Mouse (Mus musculus): ENCODE results near the gene Ophn1. TPM values are rescaled to one million over a fixed set of nuclear protein-coding genes. Genes with fewer than 3 reads are reported as not detected.

Ophn1 gene
- polyA plus RNA-seq, 1 experiment from 2014 or later, result 6.7 TPM

GRCm38 (mm10) chrX:98803813-98804212 is 87.0 kb downstream of the Ophn1 start:
- no peak overlapping the region for H3K27ac ChIP-seq (replicated peaks)
- no peaks in the 10 kb centered on the region for H3K4me1 ChIP-seq (replicated peaks; ENCODE audit: control insufficient read depth, insufficient read depth)
- H3K36me3 ChIP-seq (ENCODE audit: control insufficient read depth, insufficient read depth, low read length), result no peaks in the 10 kb centered on the region
- no peak overlapping the region for H3K9ac ChIP-seq (ENCODE audit: low read length)
- ATAC-seq (ENCODE audit: low FRiP score, low TSS enrichment) (no peak), DNase-seq (ENCODE audit: low spot score) (no peak)
- H3K4me3 ChIP-seq (ENCODE audit: low read depth, low read length), result no peak overlapping the region
- H3K9me3 ChIP-seq (ENCODE audit: control insufficient read depth, low read length), result no peaks in the 10 kb centered on the region
- TF ChIP-seq EP300 (optimal IDR thresholded peaks at IDR 0.05) (no peak), CTCF (IDR thresholded peaks at IDR 0.05; ENCODE audit: low read depth) (no peak)
- no peak overlapping the region for H3K4me2 ChIP-seq (replicated peaks; ENCODE audit: low read depth)
- H3K27me3 ChIP-seq (ENCODE audit: control insufficient read depth, insufficient read depth, low read length), result no peaks in the 10 kb centered on the region

- DNase-seq (ENCODE audit: low spot score) (no peak), ATAC-seq (ENCODE audit: low FRiP score, low TSS enrichment) (no peak)
- Histone ChIP-seq H3K4me3 (ENCODE audit: low read depth, low read length) (no peak overlapping the region), H3K27ac (replicated peaks) (no peak overlapping the region), H3K4me1 (replicated peaks; ENCODE audit: control insufficient read depth, insufficient read depth) (no peaks in the 10 kb centered on the region), H3K9ac (ENCODE audit: low read length) (no peak overlapping the region), H3K4me2 (replicated peaks; ENCODE audit: low read depth) (no peak overlapping the region), H3K27me3 (ENCODE audit: control insufficient read depth, insufficient read depth, low read length) (no peaks in the 10 kb centered on the region), H3K36me3 (ENCODE audit: control insufficient read depth, insufficient read depth, low read length) (no peaks in the 10 kb centered on the region), H3K9me3 (ENCODE audit: control insufficient read depth, low read length) (no peaks in the 10 kb centered on the region)
- WGBS, result 68% methylated on average over 4 of the region's 4 CpGs
- TF ChIP-seq EP300 (optimal IDR thresholded peaks at IDR 0.05), result no peak
- TF ChIP-seq CTCF (IDR thresholded peaks at IDR 0.05; ENCODE audit: low read depth), result no peak
Measured at GRCm38 (mm10) chrX:98774247-98774950, 116.4 kb downstream of the Ophn1 start.

DNA sequence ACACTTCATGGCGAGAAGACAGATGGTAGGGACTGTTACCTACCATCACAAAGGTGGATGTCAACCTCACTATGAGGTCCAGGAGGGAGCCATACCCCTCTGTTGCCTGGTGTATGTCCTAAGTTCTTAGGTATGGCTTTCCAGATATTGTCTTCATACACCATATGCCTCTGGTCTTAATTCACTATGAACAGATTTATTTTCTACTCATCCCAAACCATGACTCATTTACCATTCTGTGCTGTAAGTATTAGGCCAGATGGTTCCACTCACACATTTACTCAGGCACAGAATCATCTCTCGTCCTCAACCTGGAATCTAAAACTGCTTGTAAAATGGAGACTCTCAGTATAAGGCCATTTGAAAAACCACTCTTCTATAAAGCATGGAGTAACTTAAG is 135.7 kb downstream of the Ophn1 start:
- no peaks in the 10 kb centered on the region for H3K4me1 ChIP-seq (replicated peaks; ENCODE audit: control insufficient read depth, insufficient read depth)
- WGBS, result 46% methylated on average over 2 of the region's 2 CpGs
- no peak overlapping the region for H3K4me3 ChIP-seq (ENCODE audit: low read depth, low read length)
- no peaks in the 10 kb centered on the region for H3K27me3 ChIP-seq (ENCODE audit: control insufficient read depth, insufficient read depth, low read length)
- TF ChIP-seq CTCF (IDR thresholded peaks at IDR 0.05; ENCODE audit: low read depth) (no peak), EP300 (optimal IDR thresholded peaks at IDR 0.05) (no peak)
- no peaks in the 10 kb centered on the region for H3K9me3 ChIP-seq (ENCODE audit: control insufficient read depth, low read length)
- H3K36me3 ChIP-seq (ENCODE audit: control insufficient read depth, insufficient read depth, low read length), result no peaks in the 10 kb centered on the region
- no peak for DNase-seq (ENCODE audit: low spot score)
- no peak overlapping the region for H3K27ac ChIP-seq (replicated peaks)
- H3K9ac ChIP-seq (ENCODE audit: low read length), result no peak overlapping the region
- no peak for ATAC-seq (ENCODE audit: low FRiP score, low TSS enrichment)
- H3K4me2 ChIP-seq (replicated peaks; ENCODE audit: low read depth), result no peak overlapping the region

GRCm38 (mm10) chrX:98751279-98751817 is 139.5 kb downstream of the Ophn1 start:
- H3K4me1 ChIP-seq (replicated peaks; ENCODE audit: control insufficient read depth, insufficient read depth), result no peaks in the 10 kb centered on the region
- 52% methylated on average over 1 of the region's 1 CpGs for WGBS
- ATAC-seq (ENCODE audit: low FRiP score, low TSS enrichment), result no peak
- DNase-seq (ENCODE audit: low spot score), result no peak
- H3K27ac ChIP-seq (replicated peaks), result no peak overlapping the region
- no peaks in the 10 kb centered on the region for H3K36me3 ChIP-seq (ENCODE audit: control insufficient read depth, insufficient read depth, low read length)
- no peak overlapping the region for H3K4me3 ChIP-seq (ENCODE audit: low read depth, low read length)
- no peaks in the 10 kb centered on the region for H3K27me3 ChIP-seq (ENCODE audit: control insufficient read depth, insufficient read depth, low read length)
- no peak for TF ChIP-seq CTCF (IDR thresholded peaks at IDR 0.05; ENCODE audit: low read depth)
- no peak for TF ChIP-seq EP300 (optimal IDR thresholded peaks at IDR 0.05)
- H3K9me3 ChIP-seq (ENCODE audit: control insufficient read depth, low read length), result no peaks in the 10 kb centered on the region
- H3K4me2 ChIP-seq (replicated peaks; ENCODE audit: low read depth), result no peak overlapping the region
- H3K9ac ChIP-seq (ENCODE audit: low read length), result no peak overlapping the region

DNA sequence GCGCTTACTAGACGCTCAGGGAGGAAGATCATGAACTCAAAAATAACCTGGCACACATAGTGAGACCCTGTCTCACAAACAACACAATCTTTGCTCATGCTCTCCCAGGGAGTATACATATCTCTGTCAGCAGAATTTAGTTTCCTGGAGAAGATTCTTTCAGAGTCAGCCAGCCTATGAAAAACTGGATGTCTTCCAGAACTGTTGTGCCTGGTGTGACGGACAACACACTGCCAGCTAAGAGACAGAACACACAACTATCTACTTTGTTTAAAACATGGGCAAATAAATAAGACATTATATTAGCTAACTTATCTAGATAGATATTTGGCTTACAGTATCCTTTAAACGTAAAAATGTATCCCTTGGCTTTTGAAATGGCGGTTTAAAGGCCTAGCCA is 154.1 kb downstream of the Ophn1 start:
- no peak overlapping the region for H3K27ac ChIP-seq (replicated peaks)
- H3K9me3 ChIP-seq (ENCODE audit: control insufficient read depth, low read length), result no peaks in the 10 kb centered on the region
- WGBS, result 63% methylated on average over 5 of the region's 5 CpGs
- H3K9ac ChIP-seq (ENCODE audit: low read length), result no peak overlapping the region
- H3K4me3 ChIP-seq (ENCODE audit: low read depth, low read length), result no peak overlapping the region
- no peaks in the 10 kb centered on the region for H3K4me1 ChIP-seq (replicated peaks; ENCODE audit: control insufficient read depth, insufficient read depth)
- TF ChIP-seq EP300 (optimal IDR thresholded peaks at IDR 0.05), result no peak
- TF ChIP-seq CTCF (IDR thresholded peaks at IDR 0.05; ENCODE audit: low read depth), result no peak
- no peak overlapping the region for H3K4me2 ChIP-seq (replicated peaks; ENCODE audit: low read depth)
- ATAC-seq (ENCODE audit: low FRiP score, low TSS enrichment), result no peak
- no peak for DNase-seq (ENCODE audit: low spot score)
- H3K36me3 ChIP-seq (ENCODE audit: control insufficient read depth, insufficient read depth, low read length), result no peaks in the 10 kb centered on the region
- no peaks in the 10 kb centered on the region for H3K27me3 ChIP-seq (ENCODE audit: control insufficient read depth, insufficient read depth, low read length)

DNA sequence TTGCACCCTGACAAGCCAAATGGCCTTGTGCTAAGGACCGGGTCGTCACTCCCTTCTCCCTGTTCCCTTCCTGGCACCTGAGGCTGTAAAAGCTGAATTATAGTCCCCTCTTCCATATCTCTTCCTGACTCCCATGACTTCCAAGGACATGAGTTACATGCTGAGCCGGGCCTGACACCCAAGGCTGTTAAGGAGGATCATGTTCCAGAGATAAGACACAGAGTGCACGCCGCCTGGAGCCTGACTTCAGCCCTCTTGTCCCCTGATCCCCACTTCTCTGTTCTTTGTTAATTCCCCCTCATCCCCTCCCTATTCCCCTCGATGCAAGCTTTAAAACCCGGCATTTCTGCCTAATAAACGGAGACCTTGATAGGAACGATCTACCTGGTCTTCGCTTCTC is 167.8 kb downstream of the Ophn1 start:
- Histone ChIP-seq H3K27me3 (ENCODE audit: control insufficient read depth, insufficient read depth, low read length) (no peaks in the 10 kb centered on the region), H3K4me1 (replicated peaks; ENCODE audit: control insufficient read depth, insufficient read depth) (no peaks in the 10 kb centered on the region)
- no peak for ATAC-seq (ENCODE audit: low FRiP score, low TSS enrichment)

More for the DNA sequence above, 167.8 kb downstream of the Ophn1 start:
- Histone ChIP-seq H3K9me3 (ENCODE audit: control insufficient read depth, low read length) (no peaks in the 10 kb centered on the region), H3K4me3 (ENCODE audit: low read depth, low read length) (no peak overlapping the region), H3K9ac (ENCODE audit: low read length) (no peak overlapping the region), H3K27ac (replicated peaks) (no peak overlapping the region), H3K36me3 (ENCODE audit: control insufficient read depth, insufficient read depth, low read length) (no peaks in the 10 kb centered on the region), H3K4me2 (replicated peaks; ENCODE audit: low read depth) (no peak overlapping the region)
- no peak for DNase-seq (ENCODE audit: low spot score)
- 75% methylated on average over 10 of the region's 10 CpGs for WGBS
- TF ChIP-seq EP300 (optimal IDR thresholded peaks at IDR 0.05) (no peak), CTCF (IDR thresholded peaks at IDR 0.05; ENCODE audit: low read depth) (no peak)
